Mouse (Mus musculus) midbrain, embryonic 16.5 days (tissue): Measurements from ENCODE around the gene Olfr282. TPM values are rescaled to one million over a fixed set of nuclear protein-coding genes. Genes with fewer than 3 reads are reported as not detected.

Experiments
- ATAC-seq: fragments of 200-750 bp; cut with Nextera tagmentation; 2 replicates; pipeline ENCODE4 v1.8.0; 2017; ENCODE audit warnings: moderate TSS enrichment
- H3K27ac ChIP-seq: fragments of 300-500 bp; sonication (generic); 2 replicates; pipeline ENCODE4 v1.5.1; 2014; ENCODE audit warnings: mild to moderate bottlenecking, low read length, mixed read lengths
- H3K27me3 ChIP-seq: fragments of 300-500 bp; sonication (generic); 2 replicates; pipeline ENCODE4 v1.6.1; 2014; ENCODE audit warnings: low read depth, low read length, mixed read lengths; ENCODE audit not compliant: control insufficient read depth, insufficient read depth
- H3K36me3 ChIP-seq: fragments of 300-500 bp; sonication (generic); 2 replicates; pipeline ENCODE4 v1.6.1; 2014; ENCODE audit warnings: mild to moderate bottlenecking, low read length, moderate library complexity, mixed read lengths; ENCODE audit not compliant: control insufficient read depth, insufficient read depth
- H3K4me1 ChIP-seq: fragments of 300-500 bp; sonication (generic); 2 replicates; pipeline ENCODE4 v1.6.1; 2014; ENCODE audit warnings: mild to moderate bottlenecking, low read length, mixed read lengths; ENCODE audit not compliant: control insufficient read depth, insufficient read depth
- H3K4me2 ChIP-seq: fragments of 300-500 bp; sonication (generic); 2 replicates; pipeline ENCODE4 v1.6.1; 2014; ENCODE audit warnings: mild to moderate bottlenecking, low read length, mixed read lengths
- H3K4me3 ChIP-seq: fragments of 300-500 bp; sonication (generic); 2 replicates; pipeline ENCODE4 v1.5.1; 2014; ENCODE audit warnings: low read depth, mild to moderate bottlenecking, low read length, moderate library complexity, mixed read lengths
- H3K9ac ChIP-seq: fragments of 300-500 bp; sonication (generic); 2 replicates; pipeline ENCODE4 v1.6.1; 2014; ENCODE audit warnings: low read depth, low read length, mixed read lengths
- H3K9me3 ChIP-seq: fragments of 300-500 bp; sonication (generic); replicated peaks from 2 replicates; pipeline ENCODE4 v1.6.1; 2014; ENCODE audit warnings: mild to moderate bottlenecking, low read length, mixed read lengths; ENCODE audit not compliant: control insufficient read depth, poor library complexity, severe bottlenecking
- WGBS: fragments of 180-500 bp; shearing (Covaris S2); extraction: QIAGEN DNeasy Blood & Tissue Kit; methylation state at CpG from one replicate; pipeline ENCODE4 v1.1.7; 2014; 5-methylcytosine and 5-hydroxymethylcytosine counted together
- polyA plus RNA-seq: library from polyadenylated mRNA; unstranded; fragments of >200 nt; fragmentation: Nextera tagmentation; extraction: Ambion mirVana; gene quantifications from 2 replicates; pipeline ENCODE4 v1.2.1, GENCODE M21; 2015

The Olfr282 gene
- polyA plus RNA-seq, 1 experiment from 2014 or later: not detected

GRCm38 (mm10) chr15:98483907-98484886, 53.2 kb downstream of the Olfr282 start:
- ATAC-seq: no peak
- 84% methylated on average over 18 of the region's 18 CpGs for WGBS

GRCm38 (mm10) chr15:98486433-98487021, 55.5 kb downstream of the Olfr282 start:
- Histone ChIP-seq H3K36me3 (no peaks in the 10 kb centered on the region), H3K4me3 (no peak overlapping the region), H3K9ac (no peak overlapping the region), H3K27ac (no peak overlapping the region), H3K9me3 (no peaks in the 10 kb centered on the region), H3K4me1 (no peaks in the 10 kb centered on the region), H3K4me2 (no peak overlapping the region), H3K27me3 (no peaks in the 10 kb centered on the region)
- no peak for ATAC-seq
- WGBS: 97% methylated on average over 8 of the region's 8 CpGs

More at GRCm38 (mm10) chr15:98483907-98484886, 53.2 kb downstream of the Olfr282 start:
- no peak overlapping the region for H3K4me3 ChIP-seq
- H3K9ac ChIP-seq: no peak overlapping the region
- H3K9me3 ChIP-seq: no peaks in the 10 kb centered on the region
- no peak overlapping the region for H3K27ac ChIP-seq
- H3K4me1 ChIP-seq: no peaks in the 10 kb centered on the region
- no peaks in the 10 kb centered on the region for H3K36me3 ChIP-seq
- H3K27me3 ChIP-seq: no peaks in the 10 kb centered on the region
- H3K4me2 ChIP-seq: no peak overlapping the region

Other genes with a start within 250 kb of the Olfr282 start
- not detected in 2 replicates for gene Olfr288, start 235.7 kb upstream of the Olfr282 start, polyA plus RNA-seq
- not detected in 2 replicates for gene Gm44579, start 210.2 kb upstream of the Olfr282 start, polyA plus RNA-seq
- gene Olfr287, start 210.2 kb upstream of the Olfr282 start, polyA plus RNA-seq: 0.16 and 0.20 TPM in 2 replicates
- not detected in 2 replicates for gene Olfr286, start 196.8 kb upstream of the Olfr282 start, polyA plus RNA-seq
- gene H1fnt, start 173.9 kb upstream of the Olfr282 start, polyA plus RNA-seq: not detected in 2 replicates
- gene Zfp641, start 135.1 kb upstream of the Olfr282 start, polyA plus RNA-seq: 13.3 and 14.4 TPM in 2 replicates
- not detected in 2 replicates for gene Olfr285, start 113.9 kb upstream of the Olfr282 start, polyA plus RNA-seq
- not detected in 2 replicates for gene Olfr284, start 90.2 kb upstream of the Olfr282 start, polyA plus RNA-seq
- not detected in 2 replicates for gene Olfr283, start 50.3 kb upstream of the Olfr282 start, polyA plus RNA-seq
- gene Olfr281, start 21.4 kb downstream of the Olfr282 start, polyA plus RNA-seq: not detected in 2 replicates
- not detected in 2 replicates for gene OR5BS1P, start 38.7 kb downstream of the Olfr282 start, polyA plus RNA-seq
- gene Lalba, start 51.5 kb downstream of the Olfr282 start, polyA plus RNA-seq: not detected in 2 replicates
- not detected in 2 replicates for gene Olfr279, start 61.2 kb downstream of the Olfr282 start, polyA plus RNA-seq
- 106 and 113 TPM in 2 replicates for gene Kansl2, start 103.0 kb downstream of the Olfr282 start, polyA plus RNA-seq
- 65.3 and 73.1 TPM in 2 replicates for gene Ccnt1, start 139.7 kb downstream of the Olfr282 start, polyA plus RNA-seq
- not detected in 2 replicates for gene 4930415O20Rik, start 139.8 kb downstream of the Olfr282 start, polyA plus RNA-seq
- gene Adcy6, start 178.9 kb downstream of the Olfr282 start, polyA plus RNA-seq: 9.9 and 10.2 TPM in 2 replicates
- gene Cacnb3, start 199.6 kb downstream of the Olfr282 start, polyA plus RNA-seq: 198 and 205 TPM in 2 replicates
- 17.8 and 18.9 TPM in 2 replicates for gene Ddx23, start 231.7 kb downstream of the Olfr282 start, polyA plus RNA-seq
- 15.5 and 19.8 TPM in 2 replicates for gene Rnd1, start 246.2 kb downstream of the Olfr282 start, polyA plus RNA-seq